Mouse (Mus musculus) lung, postnatal 36 days (tissue): ENCODE data around the gene Gm37240.

Experiments
- DNase-seq: peaks from one replicate; pipeline ENCODE4 v3.0.0; 2022; ENCODE audit warnings: mixed read lengths

The Gm37240 gene

GRCm38 (mm10) chr3:84978676-84979075 is 908.6 kb downstream of the Gm37240 start:
- DNase-seq, result no peak

GRCm38 (mm10) chr3:84974193-84974592 is 913.1 kb downstream of the Gm37240 start:
- DNase-seq, result no peak

GRCm38 (mm10) chr3:84972881-84973280 is 914.4 kb downstream of the Gm37240 start:
- DNase-seq, result no peak

GRCm38 (mm10) chr3:84971561-84971960 is 915.8 kb downstream of the Gm37240 start:
- no peak for DNase-seq

GRCm38 (mm10) chr3:84967364-84967763 is 920.0 kb downstream of the Gm37240 start:
- DNase-seq, result no peak

- no peak for DNase-seq
These were observed 922.2 kb downstream of the Gm37240 start for GRCm38 (mm10) chr3:84965156-84965555.

GRCm38 (mm10) chr3:84955857-84956256 is 931.5 kb downstream of the Gm37240 start:
- DNase-seq, result no peak

GRCm38 (mm10) chr3:84955011-84955775 is 932.1 kb downstream of the Gm37240 start:
- no peak for DNase-seq

GRCm38 (mm10) chr3:84952585-84953187 is 934.6 kb downstream of the Gm37240 start:
- no peak for DNase-seq

GRCm38 (mm10) chr3:84952135-84952534 is 935.2 kb downstream of the Gm37240 start:
- peak; percentile 43 for DNase-seq

- DNase-seq, result no peak
These were observed 935.6 kb downstream of the Gm37240 start for GRCm38 (mm10) chr3:84951698-84952097.

GRCm38 (mm10) chr3:84949387-84949786 is 937.9 kb downstream of the Gm37240 start:
- no peak for DNase-seq

GRCm38 (mm10) chr3:84946381-84946780 is 940.9 kb downstream of the Gm37240 start:
- DNase-seq, result no peak

GRCm38 (mm10) chr3:84944933-84945332 is 942.4 kb downstream of the Gm37240 start:
- DNase-seq, result no peak

GRCm38 (mm10) chr3:84937360-84938355 is 949.7 kb downstream of the Gm37240 start:
- DNase-seq, result no peak

- DNase-seq, result no peak
These were observed 950.4 kb downstream of the Gm37240 start for GRCm38 (mm10) chr3:84936956-84937355.

- no peak for DNase-seq
These were observed 951.1 kb downstream of the Gm37240 start for GRCm38 (mm10) chr3:84936252-84936651.

GRCm38 (mm10) chr3:84935729-84936128 is 951.6 kb downstream of the Gm37240 start:
- no peak for DNase-seq

- no peak for DNase-seq
These were observed 956.6 kb downstream of the Gm37240 start for GRCm38 (mm10) chr3:84930683-84931082.

- no peak for DNase-seq
These were observed 958.1 kb downstream of the Gm37240 start for GRCm38 (mm10) chr3:84929171-84929570.

- DNase-seq, result no peak
These were observed 959.4 kb downstream of the Gm37240 start for GRCm38 (mm10) chr3:84927901-84928300.

- no peak for DNase-seq
These were observed 960.0 kb downstream of the Gm37240 start for GRCm38 (mm10) chr3:84927168-84927794.

GRCm38 (mm10) chr3:84926140-84926539 is 961.2 kb downstream of the Gm37240 start:
- no peak for DNase-seq
